Mouse (Mus musculus): ENCODE results near the gene Cacna1s. TPM values are rescaled to one million over a fixed set of nuclear protein-coding genes. Genes with fewer than 3 reads are reported as not detected.

Cacna1s gene
- polyA plus RNA-seq, 1 experiment from 2014 or later, result 5.2 TPM

DNA sequence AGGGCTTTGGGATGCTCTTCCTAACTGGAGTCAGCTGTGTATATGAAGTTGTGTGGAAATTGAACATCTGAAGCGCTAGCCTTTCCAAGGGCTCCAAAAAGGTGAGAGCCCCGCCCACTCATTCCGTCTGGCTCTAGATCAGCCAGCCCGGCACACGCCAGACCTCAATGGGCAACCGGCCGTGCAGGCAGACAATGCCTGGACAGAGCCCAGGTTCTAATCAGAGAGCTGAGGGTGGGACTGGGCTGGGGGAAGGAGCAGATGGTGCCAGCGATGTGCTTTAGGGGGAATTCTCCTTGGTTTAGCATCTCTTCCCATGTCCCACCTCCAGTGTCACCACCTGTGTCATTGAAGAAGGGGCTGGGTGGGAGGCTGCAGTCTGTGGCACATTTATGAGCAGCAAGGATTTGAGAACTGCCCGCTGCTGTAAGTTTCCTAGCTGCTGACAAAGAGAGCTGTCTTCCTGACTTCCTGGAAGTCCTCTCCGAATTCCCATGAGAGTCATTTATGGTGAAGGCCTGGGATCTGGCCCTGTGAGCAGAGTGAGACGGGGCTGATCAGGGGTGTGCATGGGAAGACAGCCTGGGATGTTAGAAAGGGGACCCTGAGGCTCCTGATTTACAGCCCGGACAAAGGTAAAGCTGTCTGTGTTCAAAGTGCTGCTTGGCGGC lies 81.2 kb downstream of the Cacna1s start:
- no peak overlapping the region for H3K9ac ChIP-seq
- no peaks in the 10 kb centered on the region for H3K9me3 ChIP-seq
- H3K4me2 ChIP-seq, result peak overlapping the region; percentile 6; the same call in 1 of the 2 replicates
- H3K27me3 ChIP-seq, result no peaks in the 10 kb centered on the region
- no peak for ATAC-seq (ENCODE audit: insufficient number of reproducible peaks, low FRiP score, low TSS enrichment, low read depth)
- no peak overlapping the region for H3K27ac ChIP-seq
- H3K4me3 ChIP-seq, result no peak overlapping the region
- no peaks in the 10 kb centered on the region for H3K36me3 ChIP-seq
- WGBS, result 33% methylated on average over 13 of the region's 13 CpGs
- peaks cover 95% of the 10 kb centered on the region for H3K4me1 ChIP-seq

DNA sequence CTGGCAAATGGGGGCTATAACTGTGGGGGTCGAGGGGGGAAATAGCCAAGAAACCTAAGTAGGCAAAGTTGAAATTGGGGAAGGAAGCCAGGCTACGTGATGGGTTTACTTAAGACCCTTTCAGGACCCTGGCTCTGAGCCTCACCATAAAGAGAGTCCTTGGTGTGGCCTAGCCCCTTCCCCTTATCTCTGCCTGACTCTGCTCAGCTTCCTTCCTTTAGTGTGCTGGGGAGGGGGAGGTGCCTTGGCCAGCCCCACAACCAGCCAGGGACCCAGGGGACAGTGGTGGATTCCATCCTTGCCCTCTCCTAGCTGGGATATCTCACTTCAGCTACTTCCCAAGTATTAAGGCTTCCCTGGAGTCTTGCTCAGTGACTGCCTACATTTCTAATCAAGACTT lies 82.0 kb downstream of the Cacna1s start:
- Histone ChIP-seq H3K4me3 (no peak overlapping the region), H3K9me3 (no peaks in the 10 kb centered on the region), H3K27me3 (no peaks in the 10 kb centered on the region), H3K4me1 (peaks cover 96% of the 10 kb centered on the region), H3K36me3 (no peaks in the 10 kb centered on the region), H3K9ac (no peak overlapping the region), H3K27ac (no peak overlapping the region), H3K4me2 (no peak overlapping the region)
- 59% methylated on average over 2 of the region's 2 CpGs for WGBS
- no peak for ATAC-seq (ENCODE audit: insufficient number of reproducible peaks, low FRiP score, low TSS enrichment, low read depth)

GRCm38 (mm10) chr1:136135046-136135445 lies 82.5 kb downstream of the Cacna1s start:
- WGBS, result 26% methylated on average over 1 of the region's 1 CpGs
- no peak for ATAC-seq (ENCODE audit: insufficient number of reproducible peaks, low FRiP score, low TSS enrichment, low read depth)
- no peak overlapping the region for H3K4me2 ChIP-seq
- peaks cover 96% of the 10 kb centered on the region for H3K4me1 ChIP-seq
- H3K27ac ChIP-seq, result no peak overlapping the region
- no peaks in the 10 kb centered on the region for H3K36me3 ChIP-seq
- H3K9ac ChIP-seq, result no peak overlapping the region
- H3K27me3 ChIP-seq, result no peaks in the 10 kb centered on the region
- H3K4me3 ChIP-seq, result no peak overlapping the region
- no peaks in the 10 kb centered on the region for H3K9me3 ChIP-seq

GRCm38 (mm10) chr1:136135777-136136444 lies 83.4 kb downstream of the Cacna1s start:
- Histone ChIP-seq H3K9me3 (no peaks in the 10 kb centered on the region), H3K4me1 (peaks cover 94% of the 10 kb centered on the region), H3K4me2 (no peak overlapping the region), H3K4me3 (no peak overlapping the region), H3K36me3 (no peaks in the 10 kb centered on the region), H3K27me3 (no peaks in the 10 kb centered on the region), H3K9ac (no peak overlapping the region), H3K27ac (peak overlapping the region; percentile 62; the same call in 1 of the 2 replicates)
- 62% methylated on average over 6 of the region's 6 CpGs for WGBS
- ATAC-seq (ENCODE audit: insufficient number of reproducible peaks, low FRiP score, low TSS enrichment, low read depth), result no peak

DNA sequence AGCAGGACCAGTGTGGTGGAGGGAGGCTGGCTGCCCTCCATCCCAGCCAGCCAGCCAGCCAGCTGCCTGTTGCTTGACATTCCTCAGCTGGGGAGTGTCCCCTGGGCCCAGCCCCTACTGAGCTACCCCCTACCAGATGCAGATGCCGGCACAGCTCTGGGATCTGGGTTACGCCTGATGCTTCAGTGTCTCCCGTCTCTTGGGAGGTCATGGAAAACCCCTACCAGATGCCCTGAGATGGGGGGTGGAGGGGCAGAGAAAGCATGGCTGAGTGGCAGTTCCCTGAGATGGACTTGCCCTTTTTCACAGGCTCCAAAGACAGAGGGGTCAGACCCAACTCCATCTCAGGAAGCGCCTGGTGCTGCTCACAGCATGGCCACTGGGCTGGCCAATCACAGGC lies 84.0 kb downstream of the Cacna1s start:
- Histone ChIP-seq H3K4me3 (no peak overlapping the region), H3K27me3 (no peaks in the 10 kb centered on the region), H3K9me3 (no peaks in the 10 kb centered on the region), H3K4me1 (peaks cover 94% of the 10 kb centered on the region), H3K36me3 (no peaks in the 10 kb centered on the region), H3K9ac (no peak overlapping the region), H3K4me2 (no peak overlapping the region), H3K27ac (peak overlapping the region; percentile 62)
- no peak for ATAC-seq (ENCODE audit: insufficient number of reproducible peaks, low FRiP score, low TSS enrichment, low read depth)
- WGBS, result 36% methylated on average over 4 of the region's 4 CpGs

- Histone ChIP-seq H3K27ac (peak overlapping the region; percentile 62), H3K9ac (no peak overlapping the region), H3K4me2 (no peak overlapping the region; the same call in 1 of the 2 replicates), H3K4me3 (no peak overlapping the region), H3K4me1 (peaks cover 93% of the 10 kb centered on the region), H3K36me3 (no peaks in the 10 kb centered on the region), H3K9me3 (no peaks in the 10 kb centered on the region), H3K27me3 (no peaks in the 10 kb centered on the region)
- whole genome bisulfite sequencing, result 26% methylated on average over 7 of the region's 7 CpGs
- no peak for ATAC-seq (ENCODE audit: insufficient number of reproducible peaks, low FRiP score, low TSS enrichment, low read depth)
These were observed 84.6 kb downstream of the Cacna1s start for GRCm38 (mm10) chr1:136137071-136137531.

- Histone ChIP-seq H3K9ac (no peak overlapping the region), H3K4me1 (peaks cover 90% of the 10 kb centered on the region), H3K36me3 (no peaks in the 10 kb centered on the region), H3K27me3 (no peaks in the 10 kb centered on the region), H3K4me3 (no peak overlapping the region), H3K9me3 (no peaks in the 10 kb centered on the region), H3K4me2 (no peak overlapping the region), H3K27ac (peak overlapping the region; percentile 62)
- WGBS, result 0% methylated on average over 4 of the region's 4 CpGs
- no peak for ATAC-seq (ENCODE audit: insufficient number of reproducible peaks, low FRiP score, low TSS enrichment, low read depth)
These were observed 85.0 kb downstream of the Cacna1s start for GRCm38 (mm10) chr1:136137575-136137974.

GRCm38 (mm10) chr1:136138191-136138830 lies 85.8 kb downstream of the Cacna1s start:
- Histone ChIP-seq H3K4me2 (no peak overlapping the region), H3K9ac (no peak overlapping the region), H3K4me1 (peaks cover 84% of the 10 kb centered on the region), H3K27me3 (no peaks in the 10 kb centered on the region), H3K36me3 (no peaks in the 10 kb centered on the region), H3K9me3 (no peaks in the 10 kb centered on the region), H3K4me3 (no peak overlapping the region), H3K27ac (peak overlapping the region; percentile 62)
- ATAC-seq (ENCODE audit: insufficient number of reproducible peaks, low FRiP score, low TSS enrichment, low read depth), result no peak
- WGBS, result 46% methylated on average over 10 of the region's 10 CpGs

DNA sequence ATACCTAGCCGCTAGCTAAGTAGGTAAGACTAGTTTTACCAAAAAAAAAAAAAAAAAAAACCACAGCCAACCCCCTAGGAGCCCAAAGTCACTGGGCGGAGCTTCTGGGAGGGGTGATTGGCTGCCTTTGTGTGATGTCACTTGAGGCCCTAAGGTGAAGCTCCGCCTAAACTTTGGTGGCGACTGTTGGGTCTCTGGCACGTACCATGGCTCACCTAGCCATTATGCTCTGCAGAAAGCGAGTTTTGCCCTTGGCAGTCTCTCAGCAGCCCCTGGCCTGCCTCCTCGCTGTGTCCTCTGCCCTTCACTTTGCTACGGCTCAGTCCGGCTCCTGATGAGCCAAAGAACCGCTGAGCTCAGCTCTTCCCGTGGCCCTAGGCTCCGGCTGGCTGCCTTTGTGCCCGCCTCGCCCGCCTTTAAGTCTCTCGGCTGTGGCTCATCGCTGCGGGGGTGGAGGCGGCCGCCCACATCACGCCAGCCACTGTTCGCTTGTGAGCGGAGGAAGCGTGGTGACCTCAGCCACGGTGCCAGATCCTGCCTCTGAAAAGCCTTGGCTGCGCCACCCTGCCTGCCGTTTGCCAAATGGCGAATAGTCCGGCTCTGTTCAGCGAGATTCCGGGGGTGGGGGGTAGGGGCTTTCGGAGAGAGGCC lies 87.6 kb downstream of the Cacna1s start:
- Histone ChIP-seq H3K4me1 (peaks cover 66% of the 10 kb centered on the region), H3K4me3 (peak overlapping the region; percentile 56), H3K36me3 (no peaks in the 10 kb centered on the region), H3K9me3 (no peaks in the 10 kb centered on the region), H3K9ac (peak overlapping the region; percentile 49), H3K27ac (peak overlapping the region; percentile 89), H3K27me3 (no peaks in the 10 kb centered on the region), H3K4me2 (peak overlapping the region; percentile 88)
- under 1% methylated on average over 32 of the region's 32 CpGs for WGBS
- peak; percentile 62 for ATAC-seq (ENCODE audit: insufficient number of reproducible peaks, low FRiP score, low TSS enrichment, low read depth)

DNA sequence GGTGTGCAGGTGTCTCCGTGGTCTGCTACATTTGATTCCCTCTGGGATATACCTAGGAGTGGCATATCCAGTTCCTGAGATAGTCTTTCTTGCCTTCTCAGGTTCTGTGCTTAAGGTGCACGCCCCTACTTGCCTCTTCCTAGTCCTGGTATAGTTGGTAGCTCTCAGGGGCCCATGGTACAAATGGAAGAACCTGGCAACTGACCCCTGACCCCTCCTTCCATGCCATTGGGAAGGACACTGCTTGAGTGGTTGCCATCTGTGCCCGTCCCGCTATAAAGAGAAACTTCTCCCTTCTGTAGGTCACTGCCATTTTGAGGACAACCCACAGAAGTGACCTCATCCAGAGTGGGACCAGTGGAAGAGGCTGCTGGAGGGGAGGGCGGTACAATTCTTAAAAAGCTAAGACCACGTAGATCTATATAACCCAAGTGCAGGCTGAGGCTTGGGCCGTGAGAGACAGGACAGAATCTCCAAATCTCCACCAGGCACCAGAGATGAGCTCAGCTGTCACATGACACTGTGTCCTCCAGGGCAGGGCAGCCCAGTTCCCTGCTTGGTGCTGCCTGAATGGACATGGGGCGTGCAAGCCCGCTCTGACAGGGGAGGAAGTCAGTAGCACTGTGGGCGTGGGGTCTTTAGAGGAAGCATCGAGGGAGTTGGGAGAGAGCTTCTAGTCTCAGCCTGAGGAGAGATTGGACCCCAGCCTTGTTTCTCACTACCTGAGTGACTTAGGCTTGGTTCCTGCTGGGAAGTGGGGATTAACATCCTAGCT lies 88.8 kb downstream of the Cacna1s start:
- no peak for ATAC-seq (ENCODE audit: insufficient number of reproducible peaks, low FRiP score, low TSS enrichment, low read depth)
- Histone ChIP-seq H3K9ac (no peak overlapping the region), H3K27me3 (no peaks in the 10 kb centered on the region), H3K4me1 (peaks cover 54% of the 10 kb centered on the region), H3K36me3 (0 out of 2 replicates have a peak, but pooled peaks cover 3% of the 10 kb centered on the region), H3K4me2 (0 out of 2 replicates have a peak overlapping the region, but pooled peaks have one; percentile 0), H3K9me3 (no peaks in the 10 kb centered on the region), H3K27ac (no peak overlapping the region; the same call in 1 of the 2 replicates), H3K4me3 (no peak overlapping the region)
- 79% methylated on average over 11 of the region's 11 CpGs for WGBS

- Histone ChIP-seq H3K4me1 (peaks cover 45% of the 10 kb centered on the region), H3K4me2 (no peak overlapping the region), H3K4me3 (no peak overlapping the region), H3K27me3 (no peaks in the 10 kb centered on the region), H3K36me3 (peaks cover 9% of the 10 kb centered on the region; the same call in 1 of the 2 replicates), H3K9me3 (no peaks in the 10 kb centered on the region), H3K27ac (no peak overlapping the region), H3K9ac (no peak overlapping the region)
- WGBS, result 38% methylated on average over 6 of the region's 6 CpGs
- ATAC-seq (ENCODE audit: insufficient number of reproducible peaks, low FRiP score, low TSS enrichment, low read depth), result no peak
These were observed 89.8 kb downstream of the Cacna1s start for GRCm38 (mm10) chr1:136142336-136142735.
